Mouse (Mus musculus): Measurements from ENCODE around the gene Rabgap1l. TPM values are rescaled to one million over a fixed set of nuclear protein-coding genes. Genes with fewer than 3 reads are reported as not detected.

Gene Rabgap1l
- polyA plus RNA-seq, 1 experiment: 25.6 TPM

GRCm38 (mm10) chr1:160814198-160814597, 21.2 kb upstream of the Rabgap1l start:
- Histone ChIP-seq H3K4me3 (replicated peaks; ENCODE audit: extremely low read depth, low read depth, low read length) (no peak overlapping the region), H3K4me1 (ENCODE audit: control insufficient read depth, insufficient read depth, low read length) (no peaks in the 10 kb centered on the region)
- DNase-seq: no peak
- TF ChIP-seq CTCF (IDR thresholded peaks at IDR 0.05; ENCODE audit: insufficient read depth, low read length) (no peak), POLR2A (IDR thresholded peaks at IDR 0.05; ENCODE audit: borderline replicate concordance, extremely low read depth, low read depth, low read length) (no peak)
- 94% methylated on average over 5 of the region's 5 CpGs for WGBS

DNA sequence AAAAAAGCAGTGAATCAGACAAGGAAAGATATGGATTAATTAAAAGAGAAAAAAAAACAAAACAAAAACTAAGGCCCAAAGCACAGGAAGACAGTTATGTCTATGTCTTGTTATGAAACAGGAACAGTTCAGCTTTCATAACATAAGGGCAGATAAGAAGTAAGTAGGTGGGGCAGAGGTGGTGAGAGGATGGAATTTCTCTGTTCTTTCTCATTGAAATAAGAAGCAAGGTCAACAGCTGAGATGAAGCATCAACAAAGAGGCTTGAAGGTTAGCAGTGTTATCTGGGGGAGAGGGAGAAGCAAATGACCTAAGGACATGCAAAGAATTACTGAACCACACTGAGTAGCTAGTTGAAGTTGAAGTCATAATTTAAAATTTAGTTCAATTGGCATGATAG, 19.4 kb upstream of the Rabgap1l start:
- no peak for DNase-seq
- H3K4me3 ChIP-seq (replicated peaks; ENCODE audit: extremely low read depth, low read depth, low read length): no peak overlapping the region
- TF ChIP-seq CTCF (IDR thresholded peaks at IDR 0.05; ENCODE audit: insufficient read depth, low read length): no peak
- no peak for TF ChIP-seq POLR2A (IDR thresholded peaks at IDR 0.05; ENCODE audit: borderline replicate concordance, extremely low read depth, low read depth, low read length)
- no peaks in the 10 kb centered on the region for H3K4me1 ChIP-seq (ENCODE audit: control insufficient read depth, insufficient read depth, low read length)

- TF ChIP-seq POLR2A (IDR thresholded peaks at IDR 0.05; ENCODE audit: borderline replicate concordance, extremely low read depth, low read depth, low read length) (no peak), CTCF (IDR thresholded peaks at IDR 0.05; ENCODE audit: insufficient read depth, low read length) (no peak)
- DNase-seq: no peak
- Histone ChIP-seq H3K4me1 (ENCODE audit: control insufficient read depth, insufficient read depth, low read length) (no peaks in the 10 kb centered on the region), H3K4me3 (replicated peaks; ENCODE audit: extremely low read depth, low read depth, low read length) (no peak overlapping the region)
- WGBS: 90% methylated on average over 1 of the region's 1 CpGs
These were observed 18.9 kb upstream of the Rabgap1l start for GRCm38 (mm10) chr1:160811930-160812329.

GRCm38 (mm10) chr1:160805268-160805667, 12.3 kb upstream of the Rabgap1l start:
- no peak overlapping the region for H3K4me3 ChIP-seq (replicated peaks; ENCODE audit: extremely low read depth, low read depth, low read length)
- TF ChIP-seq POLR2A (IDR thresholded peaks at IDR 0.05; ENCODE audit: borderline replicate concordance, extremely low read depth, low read depth, low read length): no peak
- no peak for TF ChIP-seq CTCF (IDR thresholded peaks at IDR 0.05; ENCODE audit: insufficient read depth, low read length)
- 44% methylated on average over 2 of the region's 2 CpGs for WGBS
- no peak for DNase-seq
- H3K4me1 ChIP-seq (ENCODE audit: control insufficient read depth, insufficient read depth, low read length): no peaks in the 10 kb centered on the region

DNA sequence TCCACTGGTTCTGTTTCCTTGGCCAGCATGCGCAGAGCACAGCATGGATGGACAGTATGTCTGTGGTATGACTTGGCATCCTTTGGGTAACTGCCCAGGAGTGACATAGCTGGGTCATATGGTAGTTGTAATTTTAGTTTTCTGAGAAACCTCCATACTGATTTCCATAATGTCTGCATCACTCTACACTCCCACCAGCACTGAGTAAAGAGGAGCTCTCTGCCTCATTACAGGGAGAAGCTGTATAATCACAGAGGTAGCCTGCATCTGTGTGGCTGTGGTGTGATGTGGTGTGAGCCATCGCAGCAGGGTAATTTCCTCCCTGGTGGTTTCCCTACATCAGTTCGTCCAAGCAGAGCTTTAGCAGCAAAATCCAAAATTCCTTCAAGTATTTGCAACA, 7.0 kb upstream of the Rabgap1l start:
- no peaks in the 10 kb centered on the region for H3K4me1 ChIP-seq (ENCODE audit: control insufficient read depth, insufficient read depth, low read length)
- H3K4me3 ChIP-seq (replicated peaks; ENCODE audit: extremely low read depth, low read depth, low read length): no peak overlapping the region
- 77% methylated on average over 3 of the region's 3 CpGs for WGBS
- TF ChIP-seq CTCF (IDR thresholded peaks at IDR 0.05; ENCODE audit: insufficient read depth, low read length): no peak
- TF ChIP-seq POLR2A (IDR thresholded peaks at IDR 0.05; ENCODE audit: borderline replicate concordance, extremely low read depth, low read depth, low read length): no peak
- no peak for DNase-seq

DNA sequence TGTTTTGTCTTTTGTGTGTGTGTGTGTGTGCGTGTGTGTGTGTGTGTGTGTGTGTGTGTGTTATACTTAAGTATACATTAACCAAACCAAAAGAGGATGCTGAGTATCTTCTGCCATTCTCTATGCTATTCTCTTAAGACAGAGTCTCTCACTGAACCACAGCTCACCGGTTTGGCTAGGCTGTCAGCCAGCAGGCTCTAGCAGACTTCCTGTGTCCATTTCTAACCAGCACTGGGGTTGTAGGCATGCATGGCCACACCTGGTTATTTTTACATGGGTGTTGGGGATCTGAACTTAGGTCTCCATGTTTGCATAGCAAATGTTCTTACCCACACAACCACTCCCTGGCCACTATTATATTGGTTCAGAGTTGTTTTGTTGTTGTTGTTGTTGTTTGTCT, 2.0 kb upstream of the Rabgap1l start:
- H3K4me1 ChIP-seq (ENCODE audit: control insufficient read depth, insufficient read depth, low read length): no peaks in the 10 kb centered on the region; the same call in 1 of the 2 replicates
- no peak overlapping the region for H3K4me3 ChIP-seq (replicated peaks; ENCODE audit: extremely low read depth, low read depth, low read length)
- no peak for DNase-seq
- TF ChIP-seq CTCF (IDR thresholded peaks at IDR 0.05; ENCODE audit: insufficient read depth, low read length): no peak
- no peak for TF ChIP-seq POLR2A (IDR thresholded peaks at IDR 0.05; ENCODE audit: borderline replicate concordance, extremely low read depth, low read depth, low read length)
- 57% methylated on average over 2 of the region's 2 CpGs for WGBS

DNA sequence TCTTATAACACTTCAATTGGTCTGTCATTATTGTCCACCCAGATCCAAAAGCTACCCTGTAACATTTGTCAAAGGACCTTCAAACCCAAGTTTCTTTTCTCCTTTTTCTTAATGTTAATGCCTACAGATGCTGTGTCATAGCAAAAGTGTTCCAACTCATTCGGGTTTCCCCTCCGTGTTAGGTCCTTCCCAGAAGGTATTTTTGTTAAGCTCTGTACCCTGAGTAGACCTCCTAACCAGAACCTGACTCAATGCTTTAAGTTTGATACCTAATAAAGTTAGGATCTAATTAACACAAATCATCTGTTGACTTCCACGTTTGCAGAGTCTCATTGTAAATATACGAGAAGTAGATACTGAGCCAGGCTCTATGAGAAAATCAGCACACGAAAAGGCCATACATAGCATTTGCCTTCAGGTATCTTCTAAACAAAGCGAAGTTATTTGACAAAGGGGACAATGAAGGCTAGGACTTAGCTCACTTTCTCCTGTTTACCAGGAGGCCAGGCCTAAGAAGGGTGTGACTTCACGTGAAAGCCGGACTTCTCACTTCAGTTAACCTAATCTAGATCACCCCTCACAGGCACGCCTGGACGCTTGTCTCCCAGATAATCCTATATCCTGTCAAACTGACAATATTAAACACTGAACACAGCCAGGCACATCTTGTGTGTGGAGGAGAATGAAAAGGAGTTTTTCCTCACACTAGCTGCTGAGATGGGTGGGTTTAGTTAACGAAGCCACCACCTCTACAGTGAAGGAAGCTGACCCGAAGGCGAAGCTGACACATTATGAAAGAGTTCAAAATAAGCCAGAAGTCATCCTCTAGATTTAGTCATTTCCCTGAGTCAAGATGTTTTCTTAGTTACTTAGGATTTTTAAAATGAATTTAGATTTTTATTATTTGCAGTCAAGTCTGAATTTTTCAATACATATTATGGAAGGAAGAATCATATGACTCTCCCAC, 1.1 kb upstream of the Rabgap1l start:
- no peak for DNase-seq
- TF ChIP-seq POLR2A (IDR thresholded peaks at IDR 0.05; ENCODE audit: borderline replicate concordance, extremely low read depth, low read depth, low read length) (no peak), CTCF (IDR thresholded peaks at IDR 0.05; ENCODE audit: insufficient read depth, low read length) (no peak)
- no peak overlapping the region for H3K4me3 ChIP-seq (replicated peaks; ENCODE audit: extremely low read depth, low read depth, low read length)
- H3K4me1 ChIP-seq (ENCODE audit: control insufficient read depth, insufficient read depth, low read length): no peaks in the 10 kb centered on the region; the same call in 1 of the 2 replicates
- 83% methylated on average over 13 of the region's 13 CpGs for WGBS

DNA sequence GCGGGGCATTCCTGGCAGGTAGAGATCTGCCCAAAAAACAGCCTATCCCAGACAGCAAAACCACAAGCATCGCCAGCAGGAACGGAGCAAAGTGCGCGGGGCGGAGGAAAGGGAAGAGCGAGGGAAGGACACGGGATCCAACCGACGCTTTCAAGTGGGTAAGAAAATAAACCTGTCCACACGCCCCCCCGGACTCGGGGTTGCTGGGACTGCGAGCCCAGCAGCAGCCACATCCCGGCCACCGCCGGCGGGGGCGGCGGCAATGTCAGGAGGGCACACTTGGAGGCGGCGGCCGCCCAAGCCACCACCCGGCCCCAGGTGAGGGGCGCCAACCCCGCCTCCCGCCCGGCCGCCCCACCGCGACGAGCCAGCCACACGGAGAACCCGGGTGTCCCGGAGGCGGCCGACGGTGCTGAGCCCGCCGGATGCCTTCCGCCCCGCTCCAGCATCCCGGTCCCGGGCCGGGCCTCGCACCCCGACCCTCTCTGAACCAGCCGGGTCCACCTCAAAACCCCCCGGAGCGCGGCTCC, 790 bp downstream of the Rabgap1l start:
- WGBS: 1% methylated on average over 51 of the region's 51 CpGs
- no peak for TF ChIP-seq CTCF (IDR thresholded peaks at IDR 0.05; ENCODE audit: insufficient read depth, low read length)
- TF ChIP-seq POLR2A (IDR thresholded peaks at IDR 0.05; ENCODE audit: borderline replicate concordance, extremely low read depth, low read depth, low read length): no peak
- H3K4me3 ChIP-seq (replicated peaks; ENCODE audit: extremely low read depth, low read depth, low read length): peak overlapping the region; percentile 74
- peak; percentile 54 for DNase-seq
- no peaks in the 10 kb centered on the region; the same call in 1 of the 2 replicates for H3K4me1 ChIP-seq (ENCODE audit: control insufficient read depth, insufficient read depth, low read length)

DNA sequence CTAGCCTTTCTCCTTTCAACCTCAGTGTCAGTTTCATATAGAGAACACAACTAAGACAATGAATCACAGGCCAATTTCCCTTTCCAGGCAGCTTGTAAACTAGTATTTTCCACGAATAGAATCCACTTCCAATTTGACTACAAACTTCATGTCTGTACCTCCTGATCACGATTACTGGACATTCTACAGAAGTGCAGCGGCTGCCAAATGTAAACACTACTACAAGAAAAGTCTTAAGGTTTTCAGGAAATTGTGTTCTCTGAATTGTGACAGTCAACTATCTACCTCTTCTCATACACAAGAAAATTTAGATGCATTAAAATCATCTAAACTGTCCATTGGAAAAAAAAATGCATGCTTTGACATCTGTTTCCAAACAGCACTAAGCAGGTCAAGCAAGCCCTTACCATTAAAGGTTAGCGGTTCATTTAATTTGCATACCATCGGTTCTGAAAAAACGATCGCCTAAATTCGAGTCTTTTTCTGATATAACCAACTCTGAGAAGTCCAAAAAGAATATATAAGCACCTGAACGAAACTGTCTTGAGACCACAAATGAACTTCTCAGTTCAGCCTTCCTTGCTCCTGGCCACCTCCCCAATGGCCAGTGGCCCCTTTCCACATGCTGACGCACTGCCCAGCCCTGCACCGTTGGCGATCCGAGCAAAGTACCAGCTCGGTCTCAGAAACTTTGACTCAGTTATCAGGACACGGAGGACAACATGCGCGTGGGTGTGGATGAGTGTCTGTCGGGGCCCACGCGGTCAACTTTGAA, 1.4 kb downstream of the Rabgap1l start:
- no peaks in the 10 kb centered on the region; the same call in 1 of the 2 replicates for H3K4me1 ChIP-seq (ENCODE audit: control insufficient read depth, insufficient read depth, low read length)
- TF ChIP-seq POLR2A (IDR thresholded peaks at IDR 0.05; ENCODE audit: borderline replicate concordance, extremely low read depth, low read depth, low read length): no peak
- no peak for TF ChIP-seq CTCF (IDR thresholded peaks at IDR 0.05; ENCODE audit: insufficient read depth, low read length)
- WGBS: 5% methylated on average over 20 of the region's 20 CpGs
- H3K4me3 ChIP-seq (replicated peaks; ENCODE audit: extremely low read depth, low read depth, low read length): peak overlapping the region; percentile 74
- no peak for DNase-seq
